Mouse (Mus musculus): ENCODE measurements around the gene Kcne4.
"Not testable (repeated sequence)": the region's sequence is repeated elsewhere in the genome, so short reads cannot be mapped to it uniquely, and the experiment has no call there.

Kcne4 gene

DNA sequence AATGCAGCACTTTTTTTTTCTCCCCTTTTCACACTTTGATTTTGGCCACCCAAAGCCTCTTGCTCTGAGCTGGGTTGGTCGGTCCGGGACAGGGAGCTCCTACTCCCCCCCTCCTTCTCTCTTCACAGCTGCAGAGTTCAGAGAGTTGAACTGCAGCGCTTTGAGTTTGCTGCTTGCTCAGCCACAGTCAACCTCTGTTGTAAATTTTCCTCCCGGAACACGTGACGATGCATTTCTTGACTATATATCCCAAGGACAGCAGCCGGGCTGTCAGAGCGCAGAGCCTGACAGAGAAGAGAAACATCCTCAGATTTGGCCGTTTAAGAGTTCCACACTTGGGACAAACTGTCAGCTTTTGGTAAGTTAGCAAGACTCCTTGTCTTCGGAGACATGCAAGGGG is at the start of gene Kcne4:
Gene Kcne4, plus strand, starts transcription at position 120 of the 400 bp plus-strand sequence.
- DNase-seq: peak; percentile 21 to 33

DNA sequence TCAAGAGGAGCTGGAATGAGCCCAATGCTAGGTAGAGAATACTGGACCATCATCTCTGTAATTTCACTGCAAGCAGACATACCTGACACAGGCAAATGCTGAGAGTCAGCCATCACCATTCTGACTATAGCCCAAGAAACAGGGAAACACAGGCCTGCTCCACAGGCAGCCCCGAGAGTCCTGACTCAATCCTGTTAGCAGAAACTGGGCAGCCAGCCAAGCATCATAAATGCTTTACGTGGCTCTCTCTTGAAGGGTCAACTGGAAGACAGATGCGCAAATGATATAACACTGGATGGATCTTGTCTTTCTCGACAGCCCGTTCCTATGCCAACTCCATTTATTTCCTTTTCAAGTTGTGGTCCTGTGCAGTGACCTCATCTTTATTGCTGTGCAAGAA is 34.7 kb upstream of the Kcne4 start:
- peak in 1 of 2 experiments; percentile 7 for DNase-seq

DNA sequence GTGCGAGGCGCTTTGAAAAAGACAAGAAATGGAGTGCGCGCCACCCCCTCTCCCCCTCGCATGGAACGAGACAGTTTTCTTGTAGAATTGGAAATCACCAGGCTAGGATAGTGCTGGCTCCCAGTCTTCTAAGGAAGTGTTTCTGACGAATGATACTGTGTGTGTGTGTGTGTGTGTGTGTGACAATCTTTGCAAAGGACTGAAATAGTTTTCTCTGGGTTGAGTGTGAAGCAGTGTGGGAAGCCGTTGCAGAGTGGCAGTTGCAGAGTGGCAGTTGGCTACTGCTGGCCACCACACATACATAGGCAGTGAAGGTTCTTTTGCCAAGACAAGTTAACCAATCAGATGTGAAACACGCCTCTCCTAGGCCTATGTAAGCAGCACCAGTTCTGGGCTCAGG is 31.6 kb upstream of the Kcne4 start:
- DNase-seq: not testable (repeated sequence)

DNA sequence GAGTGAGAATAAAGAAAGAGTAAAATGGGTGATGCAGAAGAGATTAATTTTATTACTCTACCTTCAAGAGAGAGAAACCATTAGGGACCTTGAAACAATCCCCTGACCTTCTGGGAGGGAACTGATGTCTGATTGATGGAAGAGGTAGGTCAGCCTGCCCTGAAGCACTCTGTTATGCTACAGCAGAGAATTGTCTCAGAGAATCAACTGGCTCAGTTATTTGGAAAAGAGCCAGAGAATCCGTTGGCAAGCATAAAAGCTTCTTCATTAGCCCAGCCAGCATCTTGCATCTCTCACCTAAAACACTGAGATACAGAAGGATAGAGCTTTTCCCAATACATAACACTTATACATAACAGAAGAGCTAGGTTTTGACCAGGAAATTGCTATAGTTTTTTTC is 26.8 kb upstream of the Kcne4 start:
- DNase-seq: no peak

DNA sequence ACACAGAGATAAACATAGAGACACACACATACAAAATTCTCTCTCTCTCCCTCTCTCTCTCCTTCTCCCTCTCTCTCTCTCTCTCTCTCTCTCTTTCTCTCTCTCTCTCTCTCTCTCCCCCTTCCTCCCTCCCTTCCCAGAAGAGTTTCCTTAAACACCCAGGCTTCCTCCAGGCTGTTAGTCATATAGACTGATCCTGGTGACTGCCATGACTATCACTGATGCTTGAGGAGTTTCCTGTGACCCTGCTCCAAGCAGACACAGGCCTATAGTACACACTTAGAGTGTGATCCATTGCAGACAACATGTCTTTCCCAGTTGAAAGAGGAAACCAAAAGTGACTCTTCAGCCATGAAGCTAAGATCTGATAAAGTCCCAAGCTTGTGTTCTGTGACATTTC is 9.1 kb upstream of the Kcne4 start:
- no peak for DNase-seq

DNA sequence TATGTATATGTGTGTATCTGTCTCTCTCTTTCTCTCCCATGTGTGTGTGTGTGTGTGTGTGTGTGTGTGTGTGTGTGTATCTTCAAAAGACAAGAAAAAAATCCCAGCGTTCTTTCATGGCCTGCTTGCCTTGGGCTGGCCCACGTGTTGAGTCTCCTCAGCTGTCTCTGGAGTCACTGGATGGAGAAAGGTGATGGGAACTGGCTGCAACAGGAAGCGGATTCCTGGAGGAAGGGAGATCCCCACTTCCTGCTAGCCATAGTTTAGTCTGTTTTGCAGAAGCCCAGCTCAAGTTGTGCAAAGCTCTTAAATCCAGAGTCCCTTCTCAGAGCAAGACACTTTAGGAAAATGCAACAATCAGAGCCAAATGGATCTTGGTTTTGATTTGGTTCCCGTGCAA is 6.7 kb upstream of the Kcne4 start:
- no peak for DNase-seq

DNA sequence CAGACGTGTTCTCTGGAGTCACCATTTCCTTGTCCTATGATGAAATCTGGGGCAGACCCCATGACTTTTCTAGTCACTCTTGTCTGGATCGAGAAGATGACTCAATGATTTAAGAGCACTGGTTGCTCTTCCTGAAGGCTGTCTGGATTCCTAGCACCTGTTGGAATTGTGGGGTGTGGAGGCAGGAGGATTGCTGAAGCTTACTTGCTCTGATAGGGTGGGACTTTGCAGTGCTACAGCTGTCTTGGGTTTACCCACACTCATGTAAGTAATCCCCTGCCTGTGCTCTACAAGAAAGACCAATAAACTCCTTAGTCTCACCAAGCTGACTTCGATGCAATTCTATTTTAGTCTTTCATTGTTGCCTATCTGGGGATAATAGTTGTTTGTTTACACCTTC is 5.7 kb upstream of the Kcne4 start:
- no peak for DNase-seq

DNA sequence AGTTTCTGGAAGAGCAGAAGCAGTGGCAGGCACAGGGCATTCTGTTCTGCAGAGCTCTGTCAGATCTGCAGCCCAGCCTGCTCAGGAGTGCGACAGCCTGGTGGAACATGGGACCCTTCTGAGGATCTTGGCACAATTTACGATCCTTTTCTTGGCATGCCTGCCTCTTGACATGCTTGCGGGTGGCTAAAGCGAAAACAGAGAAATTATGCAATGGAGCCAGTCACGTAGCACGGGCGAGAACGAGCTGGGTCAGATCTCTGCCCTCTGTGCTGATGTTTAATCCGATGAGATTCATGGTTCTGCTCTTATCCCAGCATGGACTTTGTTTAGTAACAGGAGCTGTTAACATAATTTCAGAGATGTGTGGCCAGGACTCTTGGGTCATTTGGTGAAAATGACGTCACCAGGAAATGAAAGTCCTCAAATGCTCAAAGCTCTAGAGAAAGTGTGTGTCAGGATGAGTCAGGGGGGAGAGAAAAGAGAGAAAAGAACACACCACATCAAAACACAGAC is 4.5 kb upstream of the Kcne4 start:
- DNase-seq: peak; percentile 16 to 34

DNA sequence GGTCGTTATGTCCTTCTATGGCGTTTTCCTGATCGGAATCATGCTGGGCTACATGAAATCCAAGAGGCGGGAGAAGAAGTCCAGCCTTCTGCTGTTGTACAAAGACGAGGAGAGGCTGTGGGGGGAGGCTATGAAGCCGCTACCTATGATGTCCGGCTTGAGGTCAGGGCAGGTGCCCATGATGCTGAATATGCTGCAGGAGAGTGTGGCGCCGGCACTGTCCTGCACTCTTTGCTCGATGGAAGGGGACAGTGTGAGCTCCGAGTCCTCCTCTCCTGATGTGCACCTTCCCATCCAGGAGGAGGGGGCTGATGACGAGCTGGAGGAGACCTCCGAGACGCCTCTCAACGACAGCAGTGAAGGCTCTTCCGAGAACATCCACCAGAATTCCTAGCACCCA is 1.2 kb downstream of the Kcne4 start:
- no peak for DNase-seq

DNA sequence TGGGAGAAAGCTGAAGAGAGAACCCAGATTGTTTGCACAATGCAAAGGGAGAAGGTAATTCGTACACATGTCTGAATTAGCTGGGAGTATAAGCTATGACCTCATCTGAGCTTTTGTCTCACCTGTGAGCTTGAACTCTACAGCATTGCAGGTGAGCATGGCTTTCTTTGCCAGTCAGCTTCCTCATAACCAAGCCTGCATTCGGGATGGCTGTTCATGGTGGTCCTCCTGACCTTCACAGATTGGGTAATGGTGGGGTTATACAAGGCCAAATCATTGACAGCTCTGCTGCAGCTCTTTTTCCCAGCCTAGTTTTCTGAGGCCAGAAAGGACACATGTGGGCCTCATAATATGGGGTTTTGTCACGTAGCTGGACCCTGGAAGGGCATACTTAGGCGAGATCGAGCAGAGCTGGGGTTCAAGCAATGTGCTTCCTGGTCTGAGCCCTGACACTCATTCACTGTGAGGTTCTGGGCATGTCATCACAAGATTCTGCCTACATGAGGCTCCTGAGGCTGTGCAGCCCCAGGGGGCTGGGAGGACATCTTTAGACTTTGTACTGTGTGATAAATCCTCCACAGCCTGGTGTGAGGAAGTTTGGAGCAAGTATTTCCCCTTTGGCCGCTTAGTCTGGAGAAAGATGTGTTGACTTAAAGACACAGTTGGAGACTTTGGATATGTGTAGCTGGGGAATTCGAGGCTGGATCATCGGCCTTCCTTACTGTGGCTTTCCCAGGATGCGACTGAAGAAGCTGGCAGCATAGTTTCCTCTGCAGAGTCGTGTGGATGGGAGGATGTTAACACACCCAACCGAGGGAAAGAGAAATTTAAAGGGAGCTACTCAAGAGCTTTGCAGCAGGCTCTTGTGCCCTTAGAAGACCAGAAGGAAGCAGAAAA is 2.3 kb downstream of the Kcne4 start:
- no peak for DNase-seq

DNA sequence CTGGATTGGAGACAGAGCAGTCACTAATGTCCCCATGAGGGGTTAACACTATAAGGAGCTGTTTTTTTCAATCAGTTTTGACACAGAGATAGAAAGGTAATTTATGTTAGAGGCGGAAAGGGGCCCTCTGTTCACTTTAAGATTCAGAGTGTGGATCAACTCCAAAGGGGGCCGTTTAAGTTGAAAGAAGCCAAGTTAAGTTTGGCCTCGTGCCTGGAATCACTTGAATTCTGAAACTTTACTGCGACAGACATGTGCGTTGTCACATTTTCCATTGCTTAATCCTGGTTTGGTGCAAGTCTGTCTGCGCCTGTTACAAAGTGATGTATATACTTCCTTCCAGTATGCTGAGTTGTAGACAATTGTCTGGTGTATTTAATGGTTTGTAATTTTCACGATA is 3.0 kb downstream of the Kcne4 start:
- no peak for DNase-seq

DNA sequence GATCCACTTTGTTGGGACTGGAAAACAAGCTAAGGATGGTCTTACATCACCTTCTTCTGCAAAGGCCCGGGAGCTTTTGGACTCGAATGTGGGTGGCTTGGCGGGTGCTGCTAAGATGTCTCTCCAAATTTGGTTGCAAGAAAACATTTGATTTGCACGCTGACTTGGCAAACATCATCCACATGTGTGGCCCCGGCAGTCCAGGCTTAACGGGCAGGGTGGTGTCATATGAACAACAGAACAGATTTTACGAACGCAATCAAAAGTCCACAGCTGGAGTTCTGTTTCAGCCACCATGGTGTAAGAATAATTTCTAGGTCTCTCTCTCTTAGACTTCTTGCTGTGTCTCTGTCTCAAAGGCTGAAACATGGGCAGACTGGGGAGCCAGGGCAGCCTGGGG is 3.6 kb downstream of the Kcne4 start:
- DNase-seq: no peak

DNA sequence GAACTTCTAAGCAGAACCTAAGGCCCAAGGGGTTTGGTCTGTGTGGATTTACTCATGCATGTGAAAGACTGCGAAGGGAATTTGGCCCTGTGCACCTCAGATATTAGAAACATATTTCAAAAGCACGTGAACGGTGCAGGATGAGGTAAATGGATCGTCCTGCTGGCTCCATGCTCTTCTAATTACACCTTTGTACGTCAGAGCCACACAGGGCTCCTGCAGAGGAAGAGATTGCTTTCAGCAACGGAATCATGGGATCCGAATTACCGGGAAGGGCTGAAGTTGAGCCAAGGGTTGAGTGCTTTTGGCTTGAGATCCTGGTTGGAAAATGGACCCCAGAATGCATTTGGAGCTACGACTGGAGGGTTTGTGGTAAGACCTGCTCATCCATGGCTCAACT is 4.6 kb downstream of the Kcne4 start:
- no peak for DNase-seq

DNA sequence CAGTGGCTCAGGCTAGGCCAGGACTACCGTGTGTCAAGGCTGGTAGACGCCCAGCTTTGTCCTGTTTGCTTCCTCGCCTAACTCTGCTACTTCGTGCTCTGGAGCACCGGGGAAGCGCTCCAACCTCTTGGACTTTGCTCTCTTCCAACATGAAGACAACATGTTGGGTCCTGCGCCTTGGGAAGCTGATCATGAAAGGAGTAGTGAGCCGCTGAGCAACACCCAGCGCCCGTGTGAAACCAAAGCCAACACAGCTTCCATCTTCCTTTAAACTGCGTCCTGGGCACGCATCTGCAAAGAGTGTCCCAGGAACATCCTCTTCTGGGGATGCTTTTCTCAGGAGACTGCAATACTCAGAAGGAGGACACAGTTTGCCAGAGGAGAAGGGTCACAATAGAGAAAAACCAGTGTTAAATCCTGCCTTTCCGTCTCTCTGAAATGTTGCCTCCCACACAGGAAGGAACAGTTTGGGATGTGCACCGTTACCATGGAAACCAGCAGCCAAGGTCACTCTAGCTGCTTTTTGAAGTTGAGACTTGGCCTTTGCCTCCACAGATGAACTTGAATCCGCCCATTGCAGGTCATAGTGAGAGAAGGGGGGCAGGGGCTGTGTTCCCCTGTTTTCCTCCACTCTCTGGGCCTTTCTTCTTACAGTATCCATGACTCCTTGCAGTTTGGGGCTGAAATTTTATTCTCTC is 5.3 kb downstream of the Kcne4 start:
- DNase-seq: no peak

DNA sequence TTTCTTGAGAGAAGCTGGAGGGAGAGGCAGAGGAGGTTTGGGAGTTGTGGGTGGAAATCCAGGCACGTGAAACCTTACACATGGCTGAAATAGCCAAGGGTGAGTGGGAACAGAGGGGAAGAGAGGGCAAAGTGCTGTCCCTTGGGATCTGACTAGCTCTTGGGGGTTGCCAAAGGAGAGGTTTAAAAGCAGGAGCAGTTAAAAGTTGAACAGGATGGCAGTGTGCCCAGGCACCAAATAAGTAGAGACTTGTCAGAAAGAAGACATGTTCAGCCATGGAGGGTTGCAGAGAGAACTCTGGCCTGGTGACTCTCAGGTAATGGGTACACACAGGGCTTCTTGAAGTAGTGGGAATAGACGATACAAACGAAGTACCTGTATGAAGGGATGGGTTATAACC is 8.7 kb downstream of the Kcne4 start:
- DNase-seq: peak; percentile 67 to 84

DNA sequence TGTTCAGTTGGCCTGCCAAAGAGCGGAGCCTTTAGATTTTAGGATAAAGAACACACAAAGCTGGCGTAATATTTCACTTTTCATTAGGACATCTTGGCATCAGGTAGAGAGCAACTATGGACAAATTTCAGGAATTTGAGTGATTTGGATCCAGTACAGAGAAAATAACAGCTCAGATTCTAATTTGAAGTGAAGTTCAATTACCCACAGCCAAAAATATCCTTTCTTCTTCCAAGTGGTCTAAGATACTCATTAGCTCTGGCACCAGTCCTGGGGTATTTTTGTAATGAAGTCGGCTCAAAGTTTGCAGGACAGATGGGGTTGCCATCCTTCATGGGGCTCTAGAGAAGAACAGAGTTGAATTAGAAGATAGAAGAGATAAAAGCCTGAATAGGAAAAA is 21.9 kb downstream of the Kcne4 start:
- no peak for DNase-seq

DNA sequence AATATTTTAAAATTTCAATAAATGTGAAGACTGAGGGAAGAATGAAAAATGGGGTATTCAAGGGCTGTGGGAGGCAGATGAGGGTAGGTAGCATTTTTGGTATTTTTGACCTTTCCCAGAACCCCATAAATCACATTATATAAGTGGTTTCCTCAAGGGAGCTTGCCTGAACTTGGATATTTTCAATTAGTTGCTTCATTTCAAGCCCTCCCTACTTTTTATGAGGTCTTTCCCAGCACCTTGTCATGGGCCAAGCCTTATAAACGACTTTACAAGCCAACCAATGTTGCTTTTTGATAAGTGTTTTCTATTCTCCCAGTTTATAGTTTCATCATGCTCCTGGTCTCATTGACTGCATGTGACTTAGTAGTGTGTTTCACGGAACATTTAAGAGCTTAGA is 24.2 kb downstream of the Kcne4 start:
- no peak for DNase-seq

DNA sequence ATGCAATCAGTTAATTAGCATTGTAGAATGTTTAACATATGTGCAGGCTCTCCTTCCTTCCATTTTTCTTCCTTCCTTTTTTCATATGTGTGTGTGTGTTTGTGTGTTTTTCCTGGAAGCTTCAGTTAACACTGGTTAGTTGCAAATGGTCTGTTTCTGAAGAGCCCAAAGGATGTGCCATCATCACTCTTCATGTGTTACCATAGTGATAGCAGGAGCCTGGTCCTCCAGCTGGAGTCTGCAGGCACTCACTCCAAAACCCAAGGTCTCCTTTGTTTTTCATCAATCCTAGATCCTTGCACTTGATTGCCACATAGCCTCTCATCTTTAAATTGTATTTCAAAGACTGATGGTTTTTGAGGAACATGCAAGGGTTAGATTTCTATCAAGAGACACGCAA is 29.1 kb downstream of the Kcne4 start:
- DNase-seq: no peak

DNA sequence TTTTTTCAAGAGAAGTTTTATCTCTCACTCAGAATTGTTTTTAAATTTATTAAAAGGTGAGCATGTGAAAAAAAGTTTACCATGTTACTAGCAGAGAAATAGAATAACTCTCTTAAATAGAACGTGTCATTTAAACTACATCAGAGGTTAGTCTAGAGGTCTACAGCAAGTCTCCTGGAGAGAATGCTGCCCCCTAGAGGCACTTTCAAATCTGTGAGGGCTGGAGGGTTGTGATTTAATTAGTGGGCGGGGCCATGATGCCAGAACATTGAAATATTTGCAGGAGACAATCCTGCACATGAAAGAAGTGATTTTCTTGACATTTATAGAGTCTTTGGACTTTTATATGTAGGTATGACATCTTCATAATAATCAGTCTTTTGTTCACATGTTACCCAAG is 29.9 kb downstream of the Kcne4 start:
- DNase-seq: peak; percentile 28 to 61

DNA sequence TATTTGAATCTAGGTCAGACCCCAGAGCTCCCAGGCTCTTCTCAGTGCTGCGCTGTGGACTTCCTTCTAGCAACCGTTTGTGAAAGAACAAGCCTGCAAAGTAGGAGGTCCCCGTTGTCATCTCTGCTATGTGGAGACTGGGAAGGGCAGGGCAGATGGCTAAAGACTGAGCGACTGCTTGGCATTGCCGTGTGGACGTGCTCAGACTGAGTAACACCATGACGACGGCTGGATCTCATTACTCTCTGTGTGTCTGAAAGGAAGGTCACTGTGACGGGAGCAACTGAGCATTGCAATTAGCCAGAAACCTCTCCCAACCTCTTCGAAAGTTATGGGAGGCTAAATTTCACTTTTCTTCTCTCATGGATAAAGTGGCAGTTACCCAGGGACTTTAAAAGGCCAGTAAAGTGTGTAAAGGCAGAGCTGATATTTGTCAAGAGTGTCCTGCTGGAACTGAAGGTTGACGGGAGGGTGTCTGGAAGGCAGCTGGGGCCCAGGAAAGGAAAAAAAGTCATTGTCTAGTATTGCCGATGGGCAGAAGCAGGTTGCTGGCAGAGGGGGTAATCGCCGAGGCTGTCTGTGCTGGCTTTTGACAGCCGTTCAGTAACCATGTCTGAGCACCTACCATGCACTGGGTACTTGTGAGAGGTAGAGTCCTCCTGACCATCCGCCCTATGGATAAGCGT is 36.0 kb downstream of the Kcne4 start:
- DNase-seq: no peak

DNA sequence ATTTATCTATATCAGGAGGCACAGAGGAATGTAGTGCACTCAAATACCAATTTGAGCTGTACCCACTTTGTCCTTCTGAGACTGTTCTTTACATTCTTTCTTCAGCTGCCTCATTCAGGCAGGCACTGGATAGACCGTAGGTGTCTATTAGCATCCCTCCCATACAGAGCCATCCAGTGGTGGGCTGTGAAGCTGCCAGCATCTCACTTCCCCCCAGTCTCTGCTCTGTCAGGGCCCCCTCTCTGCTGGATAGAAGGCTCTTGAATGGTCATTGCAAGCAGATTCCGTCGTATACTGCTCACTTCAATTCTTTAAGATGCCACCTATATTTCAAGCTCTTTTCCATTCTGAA is 36.5 kb downstream of the Kcne4 start:
- no peak for DNase-seq

DNA sequence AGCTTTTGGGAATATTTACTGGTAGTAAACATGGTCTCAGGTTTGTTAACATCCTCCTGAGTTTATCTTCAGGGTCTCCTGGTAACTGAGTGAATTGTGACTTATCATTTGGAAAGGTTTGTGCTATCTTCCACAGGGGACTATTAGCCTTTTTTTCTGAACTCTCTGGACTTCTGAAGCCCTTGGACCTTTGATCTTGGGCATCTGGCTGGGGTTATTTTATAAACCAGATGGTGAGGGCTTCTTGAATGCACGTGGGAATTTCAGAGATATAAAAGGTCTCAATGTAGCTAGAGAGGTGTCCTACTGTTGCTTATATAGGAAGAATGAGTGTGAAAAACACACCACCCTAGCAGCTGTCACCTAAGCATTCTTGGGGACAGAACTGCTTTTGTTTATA is 37.7 kb downstream of the Kcne4 start:
- peak; percentile 36 to 41 for DNase-seq

DNA sequence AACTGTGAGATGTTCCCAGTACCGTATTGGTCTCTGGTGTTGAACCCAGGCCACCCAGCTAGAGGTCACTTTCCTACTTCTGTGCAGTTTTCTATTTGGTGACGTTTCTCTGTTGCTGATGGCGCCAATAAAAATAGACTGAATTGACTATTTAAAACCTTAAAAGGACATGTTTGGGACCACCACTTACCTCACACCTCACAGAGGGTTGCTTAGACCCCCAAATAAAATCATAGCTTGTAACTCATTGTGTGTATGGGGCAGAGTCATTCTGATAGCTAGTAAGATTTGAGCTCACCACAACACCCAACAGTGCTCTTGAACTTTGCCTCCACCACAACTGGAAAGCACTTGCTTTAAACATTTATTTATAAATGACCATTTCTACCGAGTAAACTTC is 43.0 kb downstream of the Kcne4 start:
- no peak for DNase-seq

DNA sequence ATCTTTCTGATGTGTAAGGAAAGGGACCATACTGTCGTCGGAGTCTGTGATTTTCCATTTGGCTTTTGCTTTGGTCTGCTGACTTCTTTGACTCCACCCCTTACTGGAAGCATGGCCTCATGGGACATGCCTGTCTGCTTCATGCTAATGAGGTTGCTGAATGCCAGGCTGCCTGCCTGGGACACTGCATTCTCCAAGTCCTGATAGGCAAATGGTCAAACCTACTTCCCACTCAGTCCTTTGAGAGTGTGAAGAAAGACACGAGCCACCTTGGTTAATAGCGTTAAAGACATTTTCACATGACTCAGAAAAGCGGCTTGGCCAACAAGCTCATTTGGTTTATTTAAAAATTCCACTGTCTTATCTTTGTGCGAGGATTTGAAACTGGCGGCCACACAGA is 43.5 kb downstream of the Kcne4 start:
- peak; percentile 40 to 55 for DNase-seq
